Mouse (Mus musculus) CD4-positive, CD25-positive, alpha-beta regulatory T cell (primary cell): ENCODE results near the gene Hdac7. TPM values are rescaled to one million over a fixed set of nuclear protein-coding genes. Genes with fewer than 3 reads are reported as not detected.

Experiments
- polyA plus RNA-seq: library from polyadenylated mRNA; unstranded; fragments of 100-300 nt; shearing (Covaris generic); gene quantifications from one replicate; pipeline ENCODE4 v1.2.1, GENCODE M21; 2017

Hdac7 gene
- polyA plus RNA-seq = 109 TPM

DNA sequence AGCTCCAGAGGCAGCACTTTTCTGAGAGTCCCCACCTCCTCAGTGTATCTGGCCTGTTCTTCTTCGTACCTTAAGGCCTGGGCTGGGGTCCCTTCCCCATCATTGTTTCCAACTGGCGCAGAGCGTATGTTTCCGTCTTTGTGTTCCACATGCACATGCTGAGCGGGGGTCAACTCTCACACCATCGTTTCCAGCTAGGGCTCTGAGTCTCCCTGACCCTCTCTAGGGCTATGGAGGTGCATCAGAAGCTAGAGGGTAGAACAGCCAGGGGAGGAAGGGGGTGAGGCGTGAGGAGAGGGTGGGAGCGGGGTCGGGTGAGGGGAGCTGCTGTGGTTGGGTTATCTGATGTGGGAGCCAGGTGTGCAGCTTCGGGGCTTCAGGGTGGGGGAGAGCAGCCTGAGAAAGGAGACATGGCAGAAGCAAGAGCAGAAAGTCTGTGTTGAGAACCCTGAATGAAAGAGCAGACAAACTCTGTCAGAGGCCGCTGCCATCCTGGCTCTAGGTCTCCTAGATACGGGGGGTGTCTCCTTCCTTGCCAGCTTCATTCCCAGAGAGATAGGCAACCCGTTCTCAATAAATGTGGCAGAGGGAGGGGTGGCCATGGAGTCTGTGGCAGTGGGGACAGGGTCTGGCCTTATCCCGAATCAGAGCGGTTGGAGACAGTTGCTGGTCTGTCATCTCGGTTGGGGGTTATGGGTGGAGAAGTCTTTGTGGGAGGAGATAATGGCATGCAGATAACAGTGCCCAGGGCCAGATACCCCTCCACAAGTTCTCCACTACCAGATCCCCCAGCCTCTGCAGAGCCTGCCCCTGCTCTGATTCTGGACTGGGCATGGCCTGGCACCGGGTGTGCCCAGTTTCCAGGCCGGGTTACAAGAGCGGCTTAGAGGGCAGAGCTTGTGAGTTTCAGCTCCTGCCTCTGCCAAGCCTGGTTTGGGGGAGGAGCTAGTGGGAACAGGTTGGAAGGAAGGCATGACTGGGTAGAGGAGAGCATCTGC lies at the start of gene Hdac7:
Hdac7 (minus strand) TSS at position 466 of the 998 bp plus-strand sequence.

DNA sequence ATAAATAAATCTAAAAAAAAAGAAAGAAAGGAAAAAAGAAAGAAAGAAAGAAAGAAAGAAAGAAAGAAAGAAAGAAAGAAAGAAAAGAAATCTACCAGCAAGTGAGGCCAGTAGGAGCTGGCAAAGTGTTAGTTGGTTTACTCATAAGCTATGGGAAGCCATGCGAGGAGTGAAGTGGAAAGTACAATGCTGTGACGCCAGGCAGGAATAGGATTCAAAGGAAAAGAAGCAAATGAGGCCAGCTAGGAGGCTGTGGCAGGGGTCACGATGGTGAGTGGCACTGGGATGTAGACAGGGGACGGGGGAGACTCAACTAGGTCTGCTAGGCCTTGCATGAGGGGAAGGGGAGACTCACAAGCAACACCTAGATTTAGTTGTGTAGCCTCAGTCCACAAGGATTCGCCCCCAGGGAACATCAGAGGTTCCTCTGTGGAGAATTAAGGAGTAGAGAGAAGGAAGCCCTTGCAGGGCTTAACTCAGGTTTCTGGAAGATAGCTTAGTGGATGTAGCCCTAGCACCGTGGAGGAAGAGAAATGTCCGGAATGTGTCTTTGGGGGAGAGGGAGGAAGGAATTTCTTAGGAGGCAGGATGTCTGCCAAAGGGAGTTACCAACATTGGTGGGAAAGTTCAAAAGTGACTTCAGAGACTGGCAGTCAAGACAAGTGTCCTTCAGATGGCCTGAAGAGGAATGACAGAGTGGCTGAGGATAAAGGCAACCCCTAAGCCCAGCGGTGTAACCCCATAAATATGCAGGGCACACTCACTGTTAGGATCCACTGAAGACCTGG lies 65.8 kb downstream of the Hdac7 start, which contains the start of gene Slc48a1:
Slc48a1 (plus strand) TSS at position 210 of the 788 bp plus-strand sequence.

DNA sequence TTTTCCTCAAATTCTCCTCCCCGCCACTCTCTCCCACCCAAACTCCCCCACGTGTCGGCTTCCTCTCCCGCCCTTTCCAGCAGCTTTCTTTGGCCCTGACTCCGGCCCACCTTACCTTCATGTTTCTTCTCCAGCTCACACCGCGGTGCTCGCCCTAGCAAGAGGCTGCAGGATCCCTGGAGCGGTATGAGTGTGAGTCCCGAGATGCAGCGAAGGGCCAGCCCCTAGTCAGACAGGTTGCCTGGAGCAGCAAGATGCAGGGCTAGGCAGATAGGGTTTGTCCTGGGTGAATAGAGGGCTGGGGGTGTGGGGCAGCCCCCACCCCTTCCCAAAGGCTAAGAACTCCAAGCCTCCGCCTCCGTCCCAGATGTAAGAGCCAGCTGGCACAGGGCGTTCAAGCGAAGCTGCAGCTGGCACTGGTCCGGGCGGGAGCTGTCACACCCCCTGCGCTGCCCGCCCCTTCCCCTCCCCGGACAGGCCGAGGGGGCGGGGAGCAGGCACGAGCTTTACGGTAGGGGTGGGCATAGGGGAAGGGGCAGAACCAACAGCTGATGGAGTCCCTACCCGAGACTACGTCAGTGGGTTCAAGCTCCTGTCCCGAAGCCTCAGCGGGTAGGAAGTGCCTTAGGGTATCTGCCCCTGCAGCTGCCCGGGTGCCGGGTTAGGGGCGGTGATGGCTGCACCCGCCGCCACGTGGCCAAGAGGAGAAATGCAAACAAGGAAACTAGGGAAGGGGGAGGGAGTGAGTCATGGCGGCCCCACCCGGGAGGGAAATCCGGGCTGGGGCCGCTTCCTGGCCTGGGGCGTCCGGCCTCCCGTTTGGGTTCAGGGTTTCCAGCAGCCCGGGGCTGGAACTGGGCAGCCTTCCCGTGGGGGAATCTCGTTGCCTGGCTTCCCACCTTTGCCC lies 76.8 kb downstream of the Hdac7 start, which contains the start of gene Rapgef3:
Rapgef3 (minus strand) TSS at position 693 of the 907 bp plus-strand sequence.

Other genes starting within 250 kb of the Hdac7 start
- 33.5 TPM for gene Rpap3, start 138.7 kb downstream of the Hdac7 start, polyA plus RNA-seq
- gene Endou, start 113.2 kb downstream of the Hdac7 start, polyA plus RNA-seq = 0.12 TPM
- 2.5 TPM for gene Rapgef3, start 76.5 kb downstream of the Hdac7 start, polyA plus RNA-seq
- 57.0 TPM for gene Slc48a1, start 66.0 kb downstream of the Hdac7 start, polyA plus RNA-seq
- 0.38 TPM for gene Vdr, start 66.1 kb upstream of the Hdac7 start, polyA plus RNA-seq
- gene Tmem106c, start 119.7 kb upstream of the Hdac7 start, polyA plus RNA-seq = 26.0 TPM
- gene Col2a1, start 160.2 kb upstream of the Hdac7 start, polyA plus RNA-seq = not detected
- gene Pfkm, start 248.1 kb upstream of the Hdac7 start, polyA plus RNA-seq = 12.7 TPM
- 45.7 TPM for gene Senp1, start 249.2 kb upstream of the Hdac7 start, polyA plus RNA-seq